Mouse (Mus musculus): Measurements from ENCODE around the gene Ppfia2. TPM values are rescaled to one million over a fixed set of nuclear protein-coding genes. Genes with fewer than 3 reads are reported as not detected.

Ppfia2 gene
- total RNA-seq, 2 experiments from 2014 or later = 4.2 to 4.8 TPM

GRCm38 (mm10) chr10:106914822-106915221 lies 444.7 kb downstream of the Ppfia2 start:
- DNase-seq = no peak

- no peak for DNase-seq
Observed at GRCm38 (mm10) chr10:106924334-106924733, 454.2 kb downstream of the Ppfia2 start.

GRCm38 (mm10) chr10:106924798-106925197 lies 454.7 kb downstream of the Ppfia2 start:
- DNase-seq = no peak

- no peak for DNase-seq
Observed at GRCm38 (mm10) chr10:106928576-106929332, 458.6 kb downstream of the Ppfia2 start.

- peak in 1 of 2 experiments; percentile 4 for DNase-seq
Observed at GRCm38 (mm10) chr10:106932571-106933073, 462.5 kb downstream of the Ppfia2 start.

- DNase-seq = peak; percentile 1 to 18
Observed at GRCm38 (mm10) chr10:106936996-106937395, 466.9 kb downstream of the Ppfia2 start.

- DNase-seq = no peak
Observed at GRCm38 (mm10) chr10:106938851-106939250, 468.7 kb downstream of the Ppfia2 start.

GRCm38 (mm10) chr10:106939441-106939840 lies 469.3 kb downstream of the Ppfia2 start:
- DNase-seq = no peak

- DNase-seq = no peak
Observed at GRCm38 (mm10) chr10:106941380-106941779, 471.2 kb downstream of the Ppfia2 start.

- no peak for DNase-seq
Observed at GRCm38 (mm10) chr10:106959026-106959425, 488.9 kb downstream of the Ppfia2 start.

GRCm38 (mm10) chr10:106975193-106976141 lies 505.3 kb downstream of the Ppfia2 start:
- no peak for DNase-seq

Data from adrenal gland, postnatal 36 days (tissue).